Mouse (Mus musculus) large intestine, adult 2 months (tissue): ENCODE results near the gene Abcf3. TPM values are rescaled to one million over a fixed set of nuclear protein-coding genes. Genes with fewer than 3 reads are reported as not detected.

Experiments used
- DNase-seq: peaks from one replicate; pipeline ENCODE4 v3.0.0-alpha.2; 2012; ENCODE audit warnings: low read depth, low spot score
- WGBS: fragments of 180-500 bp; shearing (Covaris S2); methylation state at CpG from one replicate; pipeline ENCODE4 v1.1.7; 2018; 5-methylcytosine and 5-hydroxymethylcytosine counted together
- polyA plus RNA-seq: library from polyadenylated mRNA; depleted of rRNA; stranded (reverse); fragments of >200 nt; gene quantifications from 2 replicates; pipeline ENCODE4 v1.2.3, GENCODE M21; 2012

Abcf3 gene
- polyA plus RNA-seq, 1 experiment = 35.9 TPM

GRCm38 (mm10) chr16:20537601-20538320 lies 10.6 kb upstream of the Abcf3 start:
- no peak for DNase-seq
- 42% methylated on average over 6 of the region's 6 CpGs for WGBS

GRCm38 (mm10) chr16:20539649-20540048 lies 8.7 kb upstream of the Abcf3 start:
- no peak for DNase-seq
- WGBS = 78% methylated on average over 3 of the region's 3 CpGs

DNA sequence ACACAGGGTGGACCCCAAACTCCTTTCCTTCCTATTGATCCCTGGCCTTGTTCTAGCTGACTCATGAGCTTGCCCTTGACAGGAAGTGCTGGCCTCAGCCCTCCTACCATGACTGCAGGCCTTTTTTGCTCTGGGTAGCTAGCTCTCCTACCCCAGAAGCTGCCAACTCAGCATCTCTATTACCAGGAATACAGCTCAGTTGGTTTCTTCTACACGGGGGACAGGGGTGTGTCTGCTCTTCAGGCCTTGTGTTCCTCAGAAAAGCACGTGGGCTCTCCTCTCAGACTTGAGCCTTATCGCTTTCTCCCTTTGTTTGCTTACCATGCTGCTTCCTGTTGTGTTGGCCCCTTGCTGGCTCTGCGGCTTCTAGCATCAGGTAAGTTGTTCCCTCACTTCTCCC lies 7.9 kb upstream of the Abcf3 start:
- 50% methylated on average over 4 of the region's 4 CpGs for WGBS
- DNase-seq = no peak

GRCm38 (mm10) chr16:20545696-20546095 lies 2.7 kb upstream of the Abcf3 start:
- DNase-seq = no peak
- WGBS = 94% methylated on average over 10 of the region's 10 CpGs

DNA sequence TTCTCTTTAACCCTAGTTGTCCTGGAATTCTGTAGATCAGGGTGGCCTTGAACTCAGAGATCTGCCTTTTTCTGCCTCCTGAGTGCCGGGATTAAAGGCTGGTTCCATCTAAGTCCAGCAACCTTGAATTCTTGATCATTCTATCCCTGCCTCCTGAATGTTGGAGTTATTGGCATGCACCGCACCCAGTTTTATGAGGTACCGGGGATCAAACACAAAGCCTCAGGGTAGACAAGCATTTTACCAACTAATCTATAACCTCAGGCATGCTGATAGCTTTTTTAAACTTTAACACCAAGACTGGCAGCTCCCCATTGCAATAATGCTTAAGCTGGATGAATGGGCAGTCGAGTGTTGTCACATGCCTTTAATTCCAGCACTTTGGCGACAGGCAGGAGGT lies 954 bp upstream of the Abcf3 start:
- WGBS = 23% methylated on average over 5 of the region's 5 CpGs
- DNase-seq = no peak

DNA sequence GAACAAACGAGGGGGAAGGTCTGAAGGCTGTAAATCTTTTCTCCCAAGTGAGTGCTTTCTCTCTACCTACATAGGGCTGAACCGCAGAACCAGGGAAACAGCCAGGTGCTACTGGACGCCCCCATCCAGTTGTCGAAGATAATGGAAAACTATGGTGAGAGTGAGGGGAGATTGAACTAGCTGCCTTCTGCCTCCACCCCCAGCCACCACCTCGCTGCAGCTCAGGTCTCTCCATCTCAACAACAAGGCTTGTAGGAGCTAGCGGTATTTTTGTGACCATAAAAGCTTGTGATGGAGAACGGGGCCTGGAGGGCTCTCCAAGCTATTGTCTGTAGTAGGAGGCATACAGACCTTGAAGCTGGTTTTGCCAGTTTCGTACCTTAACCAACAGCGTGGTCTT lies 784 bp downstream of the Abcf3 start:
- no peak for DNase-seq
- 32% methylated on average over 9 of the region's 9 CpGs for WGBS

- no peak for DNase-seq
- WGBS = 98% methylated on average over 5 of the region's 5 CpGs
Measured at GRCm38 (mm10) chr16:20551691-20552090, 3.3 kb downstream of the Abcf3 start.

GRCm38 (mm10) chr16:20552594-20552993 lies 4.2 kb downstream of the Abcf3 start:
- WGBS = 50% methylated on average over 1 of the region's 1 CpGs
- no peak for DNase-seq

- no peak for DNase-seq
- WGBS = 84% methylated on average over 6 of the region's 6 CpGs
Measured at GRCm38 (mm10) chr16:20555000-20555399, 6.6 kb downstream of the Abcf3 start.

- no peak for DNase-seq
- 61% methylated on average over 7 of the region's 7 CpGs for WGBS
Measured at GRCm38 (mm10) chr16:20557381-20557780, 9.0 kb downstream of the Abcf3 start.

DNA sequence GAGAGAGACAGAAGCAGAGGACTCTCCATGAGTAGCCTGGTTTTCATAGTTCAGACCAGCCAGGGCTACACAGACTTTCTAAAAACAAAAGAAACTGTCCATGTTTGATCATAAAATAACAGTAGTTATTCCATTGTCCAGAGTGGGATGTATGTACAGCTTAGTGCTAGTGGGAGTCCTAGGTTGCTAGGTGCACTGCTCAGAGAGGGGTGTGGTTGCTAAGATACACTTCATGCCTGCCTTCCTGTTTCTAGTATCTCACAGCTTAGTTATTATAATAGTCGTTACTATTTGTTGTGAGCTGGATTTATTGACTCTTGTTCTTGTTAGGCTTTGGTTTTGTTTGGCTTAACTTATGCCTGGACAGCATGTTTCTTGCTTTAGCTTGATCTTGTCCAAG lies 16.7 kb downstream of the Abcf3 start:
- 26% methylated on average over 1 of the region's 1 CpGs for WGBS

GRCm38 (mm10) chr16:20589366-20589938 lies 41.1 kb downstream of the Abcf3 start, which contains the start of gene Vwa5b2:
TSS of gene Vwa5b2 (plus strand) at chr16:20589471.
- WGBS = 1% methylated on average over 24 of the region's 24 CpGs

More for the DNA sequence above, 16.7 kb downstream of the Abcf3 start:
- DNase-seq = no peak

DNA sequence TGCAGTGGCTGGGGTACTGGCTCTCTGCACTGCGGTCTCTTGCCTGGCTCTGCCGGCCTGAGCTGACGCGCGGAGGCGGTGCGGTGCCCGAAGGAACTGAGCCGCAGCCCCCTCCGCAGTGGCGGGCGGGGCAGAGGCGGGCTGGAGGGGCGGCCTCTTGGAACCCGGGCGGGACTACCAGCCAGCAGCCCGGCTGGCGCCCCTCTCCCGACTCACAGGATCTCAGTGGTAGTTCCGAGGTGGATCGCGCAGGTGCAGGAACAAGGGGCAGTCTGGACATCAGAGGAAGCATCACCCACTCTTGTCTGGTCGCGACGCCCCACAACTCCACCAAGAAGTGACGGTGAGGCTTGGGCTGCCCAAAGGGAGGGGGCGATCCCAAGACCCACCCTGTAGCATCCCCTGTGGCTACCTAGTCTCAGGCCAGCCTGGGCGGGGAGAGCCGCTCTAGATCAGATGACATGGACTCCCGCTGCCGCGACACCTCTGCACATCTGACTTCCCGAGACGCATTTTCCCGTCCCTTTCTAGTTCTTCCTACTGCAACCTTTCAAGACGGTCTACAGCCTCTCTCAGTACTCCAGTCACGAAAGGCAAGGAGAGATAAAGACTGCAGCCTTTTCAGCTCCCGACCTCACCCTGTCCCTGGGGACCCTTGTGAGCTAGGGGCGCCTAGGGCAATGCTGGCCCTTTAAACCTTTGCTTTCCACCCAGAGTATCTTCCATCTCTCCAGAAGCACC lies 41.7 kb downstream of the Abcf3 start:
- 1% methylated on average over 39 of the region's 39 CpGs for WGBS
- no peak for DNase-seq

More at GRCm38 (mm10) chr16:20589366-20589938, 41.1 kb downstream of the Abcf3 start, which contains the start of gene Vwa5b2:
- DNase-seq = no peak

DNA sequence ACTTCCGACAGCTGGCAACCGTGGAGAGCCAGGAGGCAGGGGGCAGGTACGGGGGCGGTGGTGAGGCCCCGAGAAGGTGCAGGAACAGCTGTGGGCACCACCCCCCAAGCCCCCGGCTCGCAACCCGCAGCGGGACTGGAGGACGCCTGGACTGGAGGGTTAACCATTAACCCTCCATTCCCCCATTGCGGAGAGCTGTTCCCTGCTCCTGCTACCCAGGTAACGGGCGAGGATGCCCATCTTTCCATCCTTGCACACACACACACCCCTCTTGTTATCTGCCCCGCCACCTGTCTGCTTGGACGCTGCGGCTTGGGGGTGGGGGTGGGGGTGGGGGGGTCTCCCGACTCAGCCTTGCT lies 42.3 kb downstream of the Abcf3 start:
- no peak for DNase-seq
- 2% methylated on average over 17 of the region's 17 CpGs for WGBS

DNA sequence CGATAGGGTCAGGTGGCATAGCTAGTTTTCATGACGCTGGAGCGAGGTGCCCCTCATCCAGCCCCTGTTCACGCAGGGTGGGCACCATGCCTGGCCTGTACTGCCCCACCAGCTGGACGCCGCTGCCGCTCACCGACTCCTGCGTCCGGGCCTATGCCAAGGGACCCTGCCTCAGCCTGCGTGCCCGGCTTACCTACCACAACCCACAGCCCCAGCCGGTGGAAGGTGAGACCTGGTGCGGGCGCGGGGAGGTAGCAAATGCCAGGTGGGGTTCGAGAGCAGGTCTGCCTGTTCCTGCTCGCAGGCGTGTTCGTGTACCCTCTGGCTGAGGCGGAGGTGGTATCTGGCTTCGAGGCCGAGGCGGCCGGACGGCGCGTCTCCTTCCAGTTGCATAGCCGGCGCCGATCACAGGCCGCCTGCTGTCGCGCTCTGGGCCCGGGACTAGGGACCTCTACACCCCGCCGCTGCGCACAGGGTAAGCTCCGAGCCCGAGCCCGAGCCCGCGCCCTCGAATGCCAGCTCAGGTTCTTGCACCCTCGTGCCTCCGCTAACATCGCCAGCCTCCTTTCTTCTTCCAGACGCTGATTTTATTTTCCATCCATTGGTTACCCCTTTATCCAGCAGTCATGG lies 42.8 kb downstream of the Abcf3 start:
- DNase-seq = no peak
- 5% methylated on average over 48 of the region's 48 CpGs for WGBS

DNA sequence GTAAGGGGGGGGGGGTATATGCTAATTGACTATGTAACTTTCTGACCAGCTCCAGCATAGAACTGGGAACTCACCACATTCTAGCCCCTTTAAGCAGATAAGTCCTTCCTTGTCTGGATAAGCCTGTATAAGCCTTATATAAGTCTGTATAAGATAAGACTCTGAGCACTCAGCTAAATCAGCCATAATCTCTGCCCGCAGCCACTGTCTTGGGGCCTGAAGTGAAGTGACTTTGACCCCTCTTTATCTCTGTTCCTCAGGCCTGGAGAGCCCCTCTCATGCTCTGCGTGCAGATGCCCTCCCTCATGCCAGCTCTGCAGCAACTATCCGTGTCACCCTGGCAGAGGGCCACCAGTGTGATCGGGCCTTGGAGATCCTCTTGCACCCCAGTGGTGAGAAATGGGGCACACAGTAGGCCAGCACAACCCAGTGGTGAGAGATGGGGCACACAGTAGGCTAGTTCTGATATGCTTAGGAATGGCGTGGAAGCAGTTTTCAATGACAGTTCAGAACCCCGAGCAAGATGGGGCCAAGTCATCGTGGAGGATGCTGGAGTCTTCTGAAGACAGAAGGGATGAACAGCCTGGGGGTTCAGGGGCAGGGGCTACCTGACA lies 46.8 kb downstream of the Abcf3 start:
- WGBS = 75% methylated on average over 7 of the region's 7 CpGs

DNA sequence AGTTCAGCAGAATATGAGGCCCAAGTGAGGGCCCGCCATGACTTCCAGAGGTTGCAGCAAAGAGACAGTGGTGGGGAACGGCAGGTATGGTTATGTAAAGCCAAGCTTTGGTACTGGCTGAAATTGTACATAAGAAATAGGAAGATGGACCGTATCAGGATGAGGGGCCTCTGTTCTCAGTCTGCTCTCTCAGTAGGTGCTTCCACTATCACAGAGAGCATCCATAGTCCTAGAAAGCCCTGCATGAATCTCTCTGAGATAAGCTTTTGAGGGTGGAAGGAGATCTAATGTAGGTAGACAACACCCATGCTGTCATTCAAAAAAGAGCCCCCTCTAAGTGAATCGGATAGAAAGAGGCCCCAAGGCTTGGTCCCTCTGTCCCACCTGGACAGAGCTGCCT lies 47.4 kb downstream of the Abcf3 start:
- WGBS = 86% methylated on average over 4 of the region's 4 CpGs
- DNase-seq = no peak

More for the DNA sequence above, 46.8 kb downstream of the Abcf3 start:
- no peak for DNase-seq

- no peak for DNase-seq
- 55% methylated on average over 7 of the region's 7 CpGs for WGBS
Measured at GRCm38 (mm10) chr16:20596687-20597441, 48.5 kb downstream of the Abcf3 start.

DNA sequence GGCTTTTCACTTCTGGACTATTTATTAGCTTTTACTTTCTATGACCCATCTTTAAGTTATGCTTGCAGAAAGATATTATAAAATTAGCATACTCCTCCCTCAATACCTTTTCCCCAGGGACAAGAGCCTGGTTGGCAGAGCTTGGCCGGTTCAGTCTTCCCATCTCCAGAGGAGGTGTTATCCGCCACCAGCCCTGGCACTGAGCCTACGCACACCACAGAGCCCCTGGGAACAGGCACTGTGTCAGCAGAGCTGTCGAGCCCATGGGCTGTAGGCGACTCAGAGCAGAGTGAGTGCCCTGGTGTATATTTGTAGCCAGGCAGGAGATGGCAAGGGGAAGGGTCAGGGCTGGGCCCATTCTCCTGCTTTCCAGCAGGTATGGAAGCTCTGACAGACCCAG lies 52.1 kb downstream of the Abcf3 start:
- no peak for DNase-seq
- 70% methylated on average over 5 of the region's 5 CpGs for WGBS
